Mouse (Mus musculus) neural tube, embryonic 12.5 days (tissue): ENCODE data around the gene Cry2. TPM values are rescaled to one million over a fixed set of nuclear protein-coding genes. Genes with fewer than 3 reads are reported as not detected.

Source experiments
- ATAC-seq: fragments of 200-750 bp; cut with Nextera tagmentation; 2 replicates; pipeline ENCODE4 v1.8.0; 2017; ENCODE audit warnings: low read depth, mild to moderate bottlenecking, moderate TSS enrichment, moderate library complexity; ENCODE audit not compliant: low FRiP score
- H3K27ac ChIP-seq: fragments of 300-500 bp; sonication (generic); 2 replicates; pipeline ENCODE4 v1.5.1; 2016
- H3K27me3 ChIP-seq: fragments of 300-500 bp; sonication (generic); replicated peaks from 2 replicates; pipeline ENCODE4 v1.6.1; 2016; ENCODE audit warnings: mild to moderate bottlenecking
- H3K36me3 ChIP-seq: fragments of 300-500 bp; sonication (generic); 2 replicates; pipeline ENCODE4 v1.6.1; 2016; ENCODE audit warnings: mild to moderate bottlenecking
- H3K4me1 ChIP-seq: fragments of 300-500 bp; sonication (generic); 2 replicates; pipeline ENCODE4 v1.6.1; 2016
- H3K4me2 ChIP-seq: fragments of 300-500 bp; sonication (generic); replicated peaks from 2 replicates; pipeline ENCODE4 v1.6.1; 2016; ENCODE audit warnings: mild to moderate bottlenecking
- H3K4me3 ChIP-seq: fragments of 300-500 bp; sonication (generic); 2 replicates; pipeline ENCODE4 v1.5.1; 2016
- H3K9ac ChIP-seq: fragments of 300-500 bp; sonication (generic); 2 replicates; pipeline ENCODE4 v1.6.1; 2016; ENCODE audit warnings: mild to moderate bottlenecking
- H3K9me3 ChIP-seq: fragments of 300-500 bp; sonication (generic); 2 replicates; pipeline ENCODE4 v1.6.1; 2016; ENCODE audit warnings: mild to moderate bottlenecking
- WGBS: fragments of 180-500 bp; shearing (Covaris S2); methylation state at CpG from one replicate; pipeline ENCODE4 v1.1.7; 2016; 5-methylcytosine and 5-hydroxymethylcytosine counted together
- polyA plus RNA-seq: library from polyadenylated mRNA; unstranded; fragments of >200 nt; fragmentation: Nextera tagmentation; extraction: Ambion mirVana; gene quantifications from 2 replicates; pipeline ENCODE4 v1.2.1, GENCODE M21; 2016

Gene Cry2
- polyA plus RNA-seq, 1 experiment from 2014 or later: 33.6 TPM

DNA sequence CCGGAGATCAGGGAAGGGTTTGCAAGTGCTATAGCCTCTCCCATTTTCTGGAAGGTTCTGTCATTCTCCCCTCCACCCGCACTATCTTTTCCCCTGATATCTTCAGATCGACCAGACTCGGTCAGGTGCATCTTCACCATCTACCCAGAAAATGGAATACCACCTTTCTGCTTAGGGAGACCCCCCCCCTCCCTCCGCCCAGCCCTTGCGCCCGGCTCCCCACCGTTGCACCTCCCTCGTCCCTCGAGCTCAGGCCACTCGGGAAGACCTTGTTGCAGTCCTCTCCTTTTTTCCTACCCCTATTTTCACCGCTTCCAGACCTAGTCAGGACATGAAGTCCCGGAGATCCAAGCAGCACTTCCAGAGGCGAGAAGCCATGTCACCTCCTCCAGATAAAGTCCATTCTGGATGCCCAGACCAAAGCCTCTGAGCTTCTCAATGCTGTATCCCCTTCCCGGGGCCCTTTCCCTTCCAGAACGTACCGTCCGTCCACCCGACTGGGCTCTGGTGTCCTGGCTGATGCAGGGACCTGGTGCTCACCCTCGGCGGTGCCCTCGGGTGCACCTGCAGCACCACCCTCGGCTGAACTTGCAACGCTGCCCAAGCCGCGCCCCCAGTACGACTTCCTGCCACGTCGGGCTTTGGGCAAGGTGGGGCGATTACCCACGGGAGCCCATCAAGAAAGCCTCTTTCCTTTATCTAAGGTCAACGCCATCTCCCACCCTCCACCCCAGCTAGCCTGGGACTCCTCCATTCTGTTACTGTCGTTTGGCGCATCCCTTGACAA lies 26.3 kb upstream of the Cry2 start, which contains the start of gene Slc35c1:
Gene Slc35c1 (minus strand): TSS at position 618 of the 787 bp plus-strand sequence.
- H3K4me2 ChIP-seq: peak within 1 kb of the TSS; percentile 79
- H3K9me3 ChIP-seq: no peaks in the 10 kb centered on the region
- no peaks in the 10 kb centered on the region for H3K36me3 ChIP-seq
- peak; percentile 38 for ATAC-seq
- H3K27me3 ChIP-seq: peaks cover 12% of the 10 kb centered on the region
- peak within 1 kb of the TSS; percentile 74 for H3K4me3 ChIP-seq
- no peak within 1 kb of the TSS for H3K27ac ChIP-seq
- H3K4me1 ChIP-seq: peaks cover 25% of the 10 kb centered on the region
- 2% methylated on average over 34 of the region's 34 CpGs for WGBS
- peak within 1 kb of the TSS; percentile 72 for H3K9ac ChIP-seq

DNA sequence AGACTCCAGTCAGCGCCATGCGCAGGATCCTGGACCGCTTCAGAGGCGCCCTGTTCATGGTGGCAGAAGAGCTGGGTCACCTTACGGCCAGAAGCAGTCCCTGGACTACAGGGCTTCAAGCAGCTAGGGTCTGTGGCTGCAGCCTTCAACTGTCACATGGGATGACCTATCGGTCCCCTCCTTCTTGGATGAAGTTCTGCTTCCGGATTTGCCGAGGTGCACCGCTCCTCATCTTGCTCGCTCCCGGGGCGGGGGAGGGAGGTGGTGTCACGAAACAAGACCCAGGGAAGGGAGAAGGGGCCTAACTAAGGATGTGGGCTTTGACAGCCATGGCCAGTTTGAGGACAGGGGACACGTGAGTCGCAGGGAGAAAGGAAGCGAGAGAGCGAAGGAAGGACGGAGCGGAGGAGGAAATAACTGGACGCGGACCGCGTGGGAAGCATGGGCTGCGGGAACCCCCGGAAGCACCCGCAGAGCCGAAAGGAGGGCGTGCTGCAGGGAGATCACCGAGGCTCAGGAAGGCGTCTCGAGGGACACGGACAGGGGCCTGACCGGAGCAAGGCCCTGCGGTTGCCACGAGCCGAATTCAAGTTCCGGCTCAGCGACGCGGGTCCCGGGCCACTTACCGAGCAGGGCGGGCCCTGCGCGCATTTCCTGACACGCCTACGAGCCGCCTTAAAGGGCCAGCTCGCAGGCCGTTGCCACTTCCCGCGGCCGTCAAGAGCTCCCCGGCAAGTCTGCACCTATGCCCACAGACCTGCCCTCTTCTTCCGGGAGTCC lies 25.5 kb upstream of the Cry2 start:
- Histone ChIP-seq H3K4me2 (peak overlapping the region; percentile 79), H3K4me3 (peak overlapping the region; percentile 74), H3K27ac (no peak overlapping the region), H3K36me3 (peaks cover 5% of the 10 kb centered on the region; the same call in 1 of the 2 replicates), H3K27me3 (peaks cover 12% of the 10 kb centered on the region), H3K9ac (peak overlapping the region; percentile 72), H3K9me3 (no peaks in the 10 kb centered on the region), H3K4me1 (peaks cover 25% of the 10 kb centered on the region)
- ATAC-seq: peak; percentile 88
- under 1% methylated on average over 55 of the region's 55 CpGs for WGBS

DNA sequence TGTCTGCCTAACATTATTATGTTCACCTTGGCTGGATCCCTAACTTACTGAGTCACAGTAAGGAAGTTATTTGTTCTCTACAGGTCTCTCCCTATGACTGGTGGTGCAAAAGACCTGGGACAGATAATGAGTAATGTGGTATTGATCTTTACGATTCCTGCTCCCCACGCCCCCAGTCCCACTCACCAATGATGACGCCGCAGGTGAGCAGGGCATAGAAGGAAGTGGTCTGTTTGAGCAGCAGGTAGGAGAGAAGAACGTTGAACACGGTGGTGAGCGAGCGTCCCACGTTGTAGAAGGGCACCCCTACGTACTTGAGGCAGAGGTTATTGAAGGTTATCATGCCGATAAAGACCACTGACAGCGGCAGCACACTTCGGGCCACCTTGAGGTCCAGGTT lies 24.6 kb upstream of the Cry2 start:
- H3K27me3 ChIP-seq: peaks cover 12% of the 10 kb centered on the region
- H3K4me1 ChIP-seq: peaks cover 25% of the 10 kb centered on the region
- H3K4me3 ChIP-seq: peak overlapping the region; percentile 74
- peak overlapping the region; percentile 72; the same call in 1 of the 2 replicates for H3K9ac ChIP-seq
- H3K9me3 ChIP-seq: no peaks in the 10 kb centered on the region
- H3K4me2 ChIP-seq: peak overlapping the region; percentile 79
- ATAC-seq: no peak
- WGBS: 75% methylated on average over 13 of the region's 13 CpGs
- peaks cover 14% of the 10 kb centered on the region for H3K36me3 ChIP-seq
- no peak overlapping the region for H3K27ac ChIP-seq

DNA sequence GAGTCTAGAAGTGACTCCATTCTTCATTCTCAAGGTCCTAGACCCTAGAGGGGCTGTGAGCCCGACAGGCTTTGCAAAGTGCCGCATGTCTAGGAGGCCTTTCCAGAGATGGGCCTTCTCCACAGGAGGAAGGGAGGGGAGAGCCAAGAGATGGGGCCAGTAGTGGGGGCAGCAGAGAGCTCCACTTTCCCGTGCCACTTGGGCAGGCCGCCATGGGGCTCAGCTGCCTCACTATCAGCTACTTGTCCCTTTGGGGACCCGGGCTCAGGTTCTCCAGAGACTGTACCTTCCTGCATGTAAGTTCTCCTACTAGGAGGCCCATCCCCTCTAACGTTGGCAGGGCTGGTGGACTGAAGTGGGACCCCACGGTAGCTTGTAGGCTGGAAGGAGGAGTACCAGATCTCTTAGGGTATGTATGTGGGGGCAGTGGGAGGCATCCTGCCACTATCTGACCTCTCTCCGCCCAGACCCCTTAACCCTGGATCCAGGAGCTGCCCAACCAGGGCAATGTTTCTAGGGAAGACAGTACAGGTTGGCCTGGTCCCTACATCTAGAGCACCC lies 23.2 kb upstream of the Cry2 start:
- no peak for ATAC-seq
- H3K4me2 ChIP-seq: 0 out of 2 replicates have a peak overlapping the region, but pooled peaks have one; percentile 4
- peaks cover 12% of the 10 kb centered on the region for H3K27me3 ChIP-seq
- H3K36me3 ChIP-seq: peaks cover 21% of the 10 kb centered on the region
- H3K4me3 ChIP-seq: no peak overlapping the region
- H3K4me1 ChIP-seq: peaks cover 25% of the 10 kb centered on the region
- H3K27ac ChIP-seq: no peak overlapping the region
- 72% methylated on average over 8 of the region's 8 CpGs for WGBS
- H3K9ac ChIP-seq: no peak overlapping the region
- H3K9me3 ChIP-seq: no peaks in the 10 kb centered on the region

DNA sequence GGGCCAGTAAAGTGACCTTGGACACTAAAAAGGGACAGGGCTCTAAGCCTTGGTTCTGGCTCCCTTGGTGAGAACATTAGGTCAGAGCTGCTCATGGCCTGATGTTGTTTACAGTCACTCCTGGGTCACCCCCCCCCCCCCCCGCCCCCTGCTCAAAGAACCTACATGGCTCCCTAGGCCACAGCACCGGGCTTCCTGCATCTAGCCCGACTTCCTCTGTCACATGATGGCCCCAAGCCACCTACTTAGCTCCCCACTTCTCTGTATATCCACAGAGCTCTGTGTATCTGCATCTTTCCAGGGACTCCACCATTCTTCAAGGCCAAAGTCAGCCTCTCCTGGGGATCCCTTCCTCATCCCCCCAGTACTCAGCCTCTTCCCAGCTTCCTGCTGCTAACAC lies 21.9 kb upstream of the Cry2 start:
- Histone ChIP-seq H3K4me2 (no peak overlapping the region), H3K4me1 (peaks cover 25% of the 10 kb centered on the region), H3K4me3 (no peak overlapping the region), H3K27ac (no peak overlapping the region), H3K9me3 (no peaks in the 10 kb centered on the region), H3K27me3 (peaks cover 5% of the 10 kb centered on the region), H3K36me3 (peaks cover 21% of the 10 kb centered on the region), H3K9ac (no peak overlapping the region)
- no peak for ATAC-seq
- WGBS: 20% methylated on average over 3 of the region's 3 CpGs

DNA sequence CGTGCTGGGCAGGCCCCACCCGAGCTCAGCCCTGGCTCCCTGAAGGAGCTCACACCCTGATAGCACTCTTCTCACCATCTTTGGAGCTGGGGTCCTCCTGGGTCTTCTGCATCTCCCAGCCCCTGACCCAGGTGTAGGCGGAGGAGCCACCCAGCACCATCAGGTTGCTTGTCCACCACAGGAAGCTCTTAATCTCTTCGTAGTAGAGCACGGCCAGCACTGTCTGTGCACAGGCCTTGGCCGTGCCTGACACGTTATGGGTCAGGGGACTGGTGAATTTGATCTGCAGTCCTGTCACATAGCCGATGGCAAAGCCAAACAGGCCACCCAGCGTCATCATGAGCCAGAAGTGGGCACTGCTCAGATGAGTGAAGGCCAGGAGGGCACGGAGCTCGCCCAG lies 20.3 kb upstream of the Cry2 start:
- WGBS: 95% methylated on average over 11 of the region's 11 CpGs
- ATAC-seq: no peak

DNA sequence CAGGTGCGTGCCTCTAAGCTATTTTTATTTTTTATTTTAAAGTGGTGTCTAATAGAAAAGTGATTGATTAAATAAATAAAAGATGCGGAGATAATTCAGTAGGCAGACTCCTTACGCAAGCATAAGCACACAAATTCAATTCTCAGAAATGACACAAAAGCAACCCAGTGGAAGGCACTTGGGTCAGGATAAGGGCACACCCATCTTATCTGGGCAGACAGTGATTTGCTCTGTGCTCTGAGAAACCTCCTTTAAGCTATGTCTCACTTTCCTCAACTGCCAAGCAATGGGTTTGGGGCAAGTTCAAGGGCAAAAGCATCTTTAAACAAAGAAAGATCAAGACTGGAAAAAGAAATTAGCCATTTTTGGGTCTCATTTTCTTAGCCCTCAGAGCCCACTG lies 17.3 kb upstream of the Cry2 start:
- no peak overlapping the region for H3K4me2 ChIP-seq
- H3K9me3 ChIP-seq: no peaks in the 10 kb centered on the region
- H3K4me3 ChIP-seq: no peak overlapping the region
- H3K9ac ChIP-seq: no peak overlapping the region
- H3K27ac ChIP-seq: no peak overlapping the region
- no peak for ATAC-seq
- no peaks in the 10 kb centered on the region for H3K27me3 ChIP-seq
- H3K36me3 ChIP-seq: peaks cover 21% of the 10 kb centered on the region
- no peaks in the 10 kb centered on the region for H3K4me1 ChIP-seq
- WGBS: 95% methylated on average over 3 of the region's 3 CpGs

More for the DNA sequence above, 20.3 kb upstream of the Cry2 start:
- Histone ChIP-seq H3K4me1 (peaks cover 25% of the 10 kb centered on the region), H3K27me3 (no peaks in the 10 kb centered on the region), H3K4me2 (no peak overlapping the region), H3K27ac (no peak overlapping the region), H3K9me3 (no peaks in the 10 kb centered on the region), H3K9ac (no peak overlapping the region), H3K36me3 (peaks cover 21% of the 10 kb centered on the region), H3K4me3 (no peak overlapping the region)

DNA sequence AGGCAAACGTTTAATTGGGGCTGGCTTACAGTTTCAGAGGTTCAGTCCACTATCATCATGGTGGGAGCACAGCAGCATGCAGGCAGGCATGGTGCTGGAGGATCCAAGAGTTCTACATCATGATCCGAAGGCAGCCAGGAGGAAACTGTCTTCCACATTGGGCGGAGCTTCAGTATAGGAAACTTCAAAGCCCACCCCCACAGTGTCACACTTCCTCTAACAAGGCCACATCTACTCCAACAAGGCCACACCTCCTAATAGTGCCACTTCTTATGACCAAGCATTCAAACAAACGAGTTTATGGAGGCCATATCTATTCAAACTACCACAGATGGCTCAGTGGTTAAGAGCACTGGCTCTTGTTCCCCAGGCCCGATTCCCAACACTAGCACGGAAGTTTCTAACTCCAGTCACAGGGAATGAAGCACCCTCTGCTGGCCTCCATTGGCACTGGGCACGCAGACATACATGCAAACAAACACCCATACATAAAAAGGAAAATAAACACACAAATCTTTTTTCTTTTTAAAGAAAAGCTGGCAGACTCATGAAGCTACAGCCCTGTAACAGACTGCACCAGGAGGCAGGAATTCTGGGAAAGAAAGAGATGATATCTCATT lies 13.4 kb upstream of the Cry2 start:
- H3K4me2 ChIP-seq: no peak overlapping the region
- no peak for ATAC-seq
- 57% methylated on average over 7 of the region's 7 CpGs for WGBS
- H3K27ac ChIP-seq: no peak overlapping the region
- no peaks in the 10 kb centered on the region for H3K27me3 ChIP-seq
- H3K4me3 ChIP-seq: no peak overlapping the region
- H3K36me3 ChIP-seq: no peaks in the 10 kb centered on the region; the same call in 1 of the 2 replicates
- no peaks in the 10 kb centered on the region for H3K9me3 ChIP-seq
- H3K4me1 ChIP-seq: no peaks in the 10 kb centered on the region; the same call in 1 of the 2 replicates
- H3K9ac ChIP-seq: no peak overlapping the region

DNA sequence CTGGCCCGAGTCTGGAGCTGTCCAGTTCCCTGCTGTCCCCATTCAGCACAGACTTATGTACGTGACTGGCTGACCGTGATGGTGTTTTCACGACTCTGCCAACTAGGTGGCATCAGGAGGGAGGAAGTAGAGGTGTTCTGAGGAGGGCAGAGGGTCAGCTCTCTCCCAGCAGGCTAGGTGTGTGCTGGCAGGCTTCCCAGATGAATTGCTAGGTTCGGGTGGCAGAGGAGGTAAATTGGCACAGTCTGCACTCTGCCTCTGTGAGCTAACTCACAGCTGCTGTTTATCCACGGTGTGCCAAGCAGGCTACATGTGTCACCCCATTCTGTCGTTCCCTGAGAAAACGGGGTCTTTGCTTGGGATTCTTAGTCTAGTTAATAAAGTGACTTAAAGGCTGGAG lies 12.8 kb upstream of the Cry2 start:
- Histone ChIP-seq H3K27ac (no peak overlapping the region), H3K4me3 (no peak overlapping the region), H3K27me3 (no peaks in the 10 kb centered on the region), H3K9ac (no peak overlapping the region), H3K9me3 (no peaks in the 10 kb centered on the region), H3K4me1 (no peaks in the 10 kb centered on the region; the same call in 1 of the 2 replicates), H3K4me2 (no peak overlapping the region), H3K36me3 (no peaks in the 10 kb centered on the region)
- ATAC-seq: no peak
- WGBS: 86% methylated on average over 8 of the region's 8 CpGs

DNA sequence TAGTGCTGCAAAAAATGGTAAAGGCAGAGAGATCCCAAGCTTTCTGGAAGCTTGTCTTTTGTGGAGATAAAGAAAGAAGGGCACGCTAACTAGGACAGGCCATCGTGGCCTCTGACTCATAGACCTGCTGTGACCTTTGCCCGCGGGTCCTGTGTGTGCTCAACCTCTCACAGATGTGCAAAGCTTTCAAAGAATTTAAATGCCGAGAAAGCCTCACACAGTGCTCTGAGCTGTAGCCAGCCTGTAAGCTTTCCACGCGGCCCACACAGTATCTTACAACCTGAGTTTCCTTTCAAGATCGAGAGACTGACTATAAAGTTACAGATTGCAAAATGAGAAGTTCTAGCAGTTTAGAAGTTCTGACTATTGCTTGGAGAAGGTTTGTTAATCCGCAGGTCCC lies 12.0 kb upstream of the Cry2 start:
- H3K27me3 ChIP-seq: no peaks in the 10 kb centered on the region
- 54% methylated on average over 9 of the region's 9 CpGs for WGBS
- H3K4me2 ChIP-seq: no peak overlapping the region
- no peaks in the 10 kb centered on the region for H3K36me3 ChIP-seq
- no peaks in the 10 kb centered on the region; the same call in 1 of the 2 replicates for H3K4me1 ChIP-seq
- no peaks in the 10 kb centered on the region for H3K9me3 ChIP-seq
- H3K9ac ChIP-seq: no peak overlapping the region
- no peak overlapping the region for H3K27ac ChIP-seq
- no peak for ATAC-seq
- no peak overlapping the region for H3K4me3 ChIP-seq

DNA sequence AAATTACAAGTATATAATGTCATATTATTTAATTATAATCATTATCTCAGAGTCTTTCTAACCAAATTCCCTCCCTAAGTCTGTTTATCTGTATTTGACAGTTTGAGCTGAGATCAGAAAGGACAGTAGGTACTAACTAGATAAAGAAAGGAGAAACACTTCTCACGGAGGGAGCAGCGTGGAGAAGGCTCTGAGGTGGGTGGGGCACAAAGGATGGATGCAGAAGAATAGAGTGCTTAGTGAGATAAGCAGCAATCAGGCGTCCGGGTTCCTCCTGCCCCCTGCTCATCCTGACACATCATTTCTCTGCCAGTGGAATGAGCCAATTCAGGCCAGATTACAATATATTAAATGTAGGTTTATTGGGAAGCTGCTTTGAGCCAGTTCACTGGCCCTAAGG lies 10.5 kb upstream of the Cry2 start:
- Histone ChIP-seq H3K36me3 (no peaks in the 10 kb centered on the region), H3K27ac (no peak overlapping the region), H3K9me3 (no peaks in the 10 kb centered on the region), H3K9ac (no peak overlapping the region), H3K4me2 (no peak overlapping the region), H3K4me3 (no peak overlapping the region), H3K4me1 (no peaks in the 10 kb centered on the region; the same call in 1 of the 2 replicates), H3K27me3 (no peaks in the 10 kb centered on the region)
- ATAC-seq: no peak
- 69% methylated on average over 4 of the region's 4 CpGs for WGBS

DNA sequence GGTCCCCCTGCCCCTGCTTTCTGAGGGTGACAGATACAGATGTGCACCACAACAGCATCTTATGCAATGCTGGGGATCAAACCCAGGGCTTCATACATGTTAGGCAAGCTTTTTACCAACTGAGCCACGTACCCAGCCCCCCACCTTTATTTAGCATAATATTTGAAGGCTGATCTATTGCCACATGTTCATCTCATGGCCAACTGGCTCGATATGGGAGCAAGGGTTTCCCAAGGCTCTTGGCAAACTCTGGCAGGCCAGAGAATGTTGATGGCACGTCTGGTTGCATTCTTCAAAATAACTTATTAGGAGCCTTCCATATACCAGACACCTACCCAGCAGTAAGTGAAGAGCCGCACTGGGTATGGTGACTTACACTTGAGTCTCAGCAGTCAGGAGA lies 9.5 kb upstream of the Cry2 start:
- WGBS: 87% methylated on average over 4 of the region's 4 CpGs
- Histone ChIP-seq H3K4me2 (no peak overlapping the region), H3K9me3 (no peaks in the 10 kb centered on the region), H3K9ac (no peak overlapping the region), H3K36me3 (no peaks in the 10 kb centered on the region), H3K27ac (no peak overlapping the region), H3K27me3 (no peaks in the 10 kb centered on the region), H3K4me3 (no peak overlapping the region), H3K4me1 (no peaks in the 10 kb centered on the region; the same call in 1 of the 2 replicates)
- no peak for ATAC-seq
